Mouse (Mus musculus): ENCODE results near the gene Gm16181. TPM values are rescaled to one million over a fixed set of nuclear protein-coding genes. Genes with fewer than 3 reads are reported as not detected.
A peak's percentile ranks its signal among the peaks of the same experiment; 100 is the strongest.

Gene Gm16181
- polyA plus RNA-seq, 1 experiment = not detected

GRCm38 (mm10) chr17:35251162-35251719, 30.6 kb downstream of the Gm16181 start:
- Histone ChIP-seq H3K36me3 (ENCODE audit: control insufficient read depth, insufficient read depth, low read length, poor library complexity, severe bottlenecking) (peaks cover 66% of the 10 kb centered on the region), H3K4me3 (ENCODE audit: low read depth, low read length) (no peak overlapping the region), H3K9ac (ENCODE audit: low read depth, poor library complexity, severe bottlenecking) (no peak overlapping the region), H3K27ac (ENCODE audit: insufficient read depth, low read length) (no peak overlapping the region), H3K4me1 (ENCODE audit: control insufficient read depth, insufficient read depth, low read length) (peaks cover 2% of the 10 kb centered on the region), H3K9me3 (replicated peaks; ENCODE audit: control insufficient read depth, insufficient read depth, low read length, poor library complexity, severe bottlenecking) (no peaks in the 10 kb centered on the region), H3K27me3 (ENCODE audit: control insufficient read depth, insufficient read depth, low read length, poor library complexity, severe bottlenecking) (no peaks in the 10 kb centered on the region)
- no peak for TF ChIP-seq CTCF (IDR thresholded peaks at IDR 0.05; ENCODE audit: low read depth, low read length)
- TF ChIP-seq POLR2A (IDR thresholded peaks at IDR 0.05; ENCODE audit: insufficient read depth, low read length) = no peak
- no peak for TF ChIP-seq EP300 (IDR thresholded peaks at IDR 0.05; ENCODE audit: insufficient read depth, low read depth, low read length)

DNA sequence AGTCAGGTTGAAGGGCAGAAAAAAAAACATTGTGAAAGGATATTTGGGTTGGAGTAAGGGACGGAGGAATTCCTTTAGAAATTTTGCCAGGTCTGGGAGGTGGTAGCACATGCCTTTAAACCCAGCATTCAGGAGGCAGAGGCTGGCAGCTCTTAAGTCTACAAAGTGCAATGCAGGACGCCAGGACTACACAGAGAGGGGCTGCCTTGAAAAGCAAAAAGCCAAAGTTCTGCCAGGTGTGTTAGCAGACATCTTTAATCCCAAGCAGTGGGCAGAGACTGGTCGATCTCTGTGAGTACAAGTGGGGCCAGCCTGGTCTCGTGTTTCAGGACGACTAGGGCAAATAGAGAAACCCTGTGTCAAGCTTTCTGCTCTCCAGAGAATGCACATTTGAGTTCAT, 31.3 kb downstream of the Gm16181 start:
- Histone ChIP-seq H3K4me3 (ENCODE audit: low read depth, low read length) (no peak overlapping the region), H3K9me3 (replicated peaks; ENCODE audit: control insufficient read depth, insufficient read depth, low read length, poor library complexity, severe bottlenecking) (no peaks in the 10 kb centered on the region), H3K9ac (ENCODE audit: low read depth, poor library complexity, severe bottlenecking) (no peak overlapping the region), H3K27me3 (ENCODE audit: control insufficient read depth, insufficient read depth, low read length, poor library complexity, severe bottlenecking) (no peaks in the 10 kb centered on the region), H3K27ac (ENCODE audit: insufficient read depth, low read length) (no peak overlapping the region), H3K36me3 (ENCODE audit: control insufficient read depth, insufficient read depth, low read length, poor library complexity, severe bottlenecking) (peaks cover 59% of the 10 kb centered on the region), H3K4me1 (ENCODE audit: control insufficient read depth, insufficient read depth, low read length) (peaks cover 2% of the 10 kb centered on the region)
- TF ChIP-seq POLR2A (IDR thresholded peaks at IDR 0.05; ENCODE audit: insufficient read depth, low read length) = no peak
- TF ChIP-seq CTCF (IDR thresholded peaks at IDR 0.05; ENCODE audit: low read depth, low read length) = no peak
- TF ChIP-seq EP300 (IDR thresholded peaks at IDR 0.05; ENCODE audit: insufficient read depth, low read depth, low read length) = no peak

DNA sequence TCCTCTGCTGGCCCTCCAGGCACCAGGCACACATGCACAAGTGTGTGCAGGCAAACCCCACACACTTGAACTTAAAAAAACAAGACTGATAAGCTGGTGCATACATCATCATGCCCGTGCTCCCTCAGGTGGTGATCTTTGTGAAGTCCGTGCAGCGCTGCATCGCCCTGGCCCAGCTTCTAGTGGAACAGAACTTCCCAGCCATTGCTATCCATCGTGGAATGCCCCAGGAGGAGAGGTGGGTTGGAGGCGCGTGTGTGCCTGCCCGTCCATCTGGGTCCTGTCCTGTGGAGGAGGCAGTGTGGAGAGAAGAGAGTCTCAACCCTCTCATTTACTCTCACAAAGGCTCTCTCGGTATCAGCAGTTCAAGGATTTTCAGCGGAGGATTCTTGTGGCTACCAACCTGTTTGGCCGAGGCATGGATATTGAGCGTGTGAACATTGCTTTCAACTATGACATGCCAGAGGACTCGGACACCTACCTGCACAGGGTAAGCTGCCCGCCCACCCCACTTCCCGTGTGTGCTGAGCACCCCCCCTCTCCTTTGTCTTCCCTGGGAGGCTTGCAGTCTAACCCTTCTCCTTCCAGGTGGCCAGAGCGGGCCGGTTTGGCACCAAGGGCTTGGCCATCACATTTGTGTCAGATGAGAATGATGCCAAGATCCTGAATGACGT, 32.1 kb downstream of the Gm16181 start:
- Histone ChIP-seq H3K9ac (ENCODE audit: low read depth, poor library complexity, severe bottlenecking) (no peak overlapping the region), H3K27me3 (ENCODE audit: control insufficient read depth, insufficient read depth, low read length, poor library complexity, severe bottlenecking) (no peaks in the 10 kb centered on the region), H3K36me3 (ENCODE audit: control insufficient read depth, insufficient read depth, low read length, poor library complexity, severe bottlenecking) (peaks cover 51% of the 10 kb centered on the region), H3K27ac (ENCODE audit: insufficient read depth, low read length) (no peak overlapping the region), H3K9me3 (replicated peaks; ENCODE audit: control insufficient read depth, insufficient read depth, low read length, poor library complexity, severe bottlenecking) (no peaks in the 10 kb centered on the region), H3K4me3 (ENCODE audit: low read depth, low read length) (no peak overlapping the region), H3K4me1 (ENCODE audit: control insufficient read depth, insufficient read depth, low read length) (no peaks in the 10 kb centered on the region)
- TF ChIP-seq POLR2A (IDR thresholded peaks at IDR 0.05; ENCODE audit: insufficient read depth, low read length) = no peak
- TF ChIP-seq CTCF (IDR thresholded peaks at IDR 0.05; ENCODE audit: low read depth, low read length) = no peak
- no peak for TF ChIP-seq EP300 (IDR thresholded peaks at IDR 0.05; ENCODE audit: insufficient read depth, low read depth, low read length)

- TF ChIP-seq CTCF (IDR thresholded peaks at IDR 0.05; ENCODE audit: low read depth, low read length) (no peak), POLR2A (IDR thresholded peaks at IDR 0.05; ENCODE audit: insufficient read depth, low read length) (no peak)
- no peak overlapping the region for H3K4me3 ChIP-seq (ENCODE audit: low read depth, low read length)
Measured at GRCm38 (mm10) chr17:35253293-35254093, 32.9 kb downstream of the Gm16181 start.

DNA sequence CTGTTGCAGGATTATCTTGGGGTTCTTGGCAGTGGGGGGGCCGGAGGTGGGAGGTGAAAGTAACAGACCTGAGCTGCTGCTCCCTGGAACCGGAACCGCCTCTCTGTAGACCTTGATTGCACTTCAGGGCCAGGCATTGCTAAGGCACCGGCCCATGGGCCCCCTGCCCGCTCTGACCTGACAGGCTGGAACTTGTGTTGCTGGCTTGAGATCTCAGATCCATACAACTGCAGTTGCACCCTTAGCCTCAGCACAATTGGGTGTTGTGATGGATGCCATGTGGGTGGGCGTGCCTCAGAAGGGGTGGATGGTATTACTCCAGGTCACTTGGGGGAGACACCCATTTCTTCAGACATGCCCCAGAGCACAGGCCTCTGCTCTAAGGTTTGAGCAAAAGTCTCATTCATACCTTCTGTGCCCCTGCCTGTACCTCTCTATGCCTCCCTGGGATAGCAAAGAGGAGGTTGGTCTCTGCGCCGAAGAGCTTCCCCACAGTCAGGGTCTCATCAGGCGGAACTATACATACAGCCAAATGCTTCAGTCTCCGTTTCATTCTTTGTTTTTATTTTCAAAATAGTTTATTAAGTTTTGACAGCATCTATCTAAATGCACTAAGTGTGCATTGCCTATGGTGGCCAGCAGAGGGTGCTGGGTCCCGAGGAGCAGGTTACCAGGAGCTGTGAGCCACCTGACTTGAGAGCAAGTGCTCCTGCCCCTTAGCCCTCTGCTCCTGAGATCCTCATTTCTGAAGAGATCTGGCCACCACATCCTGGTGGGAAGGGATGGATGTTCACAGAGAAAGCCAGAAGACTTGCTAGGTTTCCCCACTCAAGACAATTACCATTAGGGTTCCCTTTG, 33.8 kb downstream of the Gm16181 start:
- Histone ChIP-seq H3K36me3 (ENCODE audit: control insufficient read depth, insufficient read depth, low read length, poor library complexity, severe bottlenecking) (peaks cover 34% of the 10 kb centered on the region), H3K27me3 (ENCODE audit: control insufficient read depth, insufficient read depth, low read length, poor library complexity, severe bottlenecking) (no peaks in the 10 kb centered on the region), H3K4me3 (ENCODE audit: low read depth, low read length) (no peak overlapping the region), H3K4me1 (ENCODE audit: control insufficient read depth, insufficient read depth, low read length) (no peaks in the 10 kb centered on the region), H3K9ac (ENCODE audit: low read depth, poor library complexity, severe bottlenecking) (no peak overlapping the region), H3K9me3 (replicated peaks; ENCODE audit: control insufficient read depth, insufficient read depth, low read length, poor library complexity, severe bottlenecking) (no peaks in the 10 kb centered on the region), H3K27ac (ENCODE audit: insufficient read depth, low read length) (peak overlapping the region; percentile 10; the same call in 1 of the 2 replicates)
- TF ChIP-seq POLR2A (IDR thresholded peaks at IDR 0.05; ENCODE audit: insufficient read depth, low read length) (no peak), CTCF (IDR thresholded peaks at IDR 0.05; ENCODE audit: low read depth, low read length) (peak; percentile 92)

More at GRCm38 (mm10) chr17:35253293-35254093, 32.9 kb downstream of the Gm16181 start:
- Histone ChIP-seq H3K4me1 (ENCODE audit: control insufficient read depth, insufficient read depth, low read length) (no peaks in the 10 kb centered on the region), H3K36me3 (ENCODE audit: control insufficient read depth, insufficient read depth, low read length, poor library complexity, severe bottlenecking) (peaks cover 44% of the 10 kb centered on the region), H3K27me3 (ENCODE audit: control insufficient read depth, insufficient read depth, low read length, poor library complexity, severe bottlenecking) (no peaks in the 10 kb centered on the region), H3K9ac (ENCODE audit: low read depth, poor library complexity, severe bottlenecking) (no peak overlapping the region), H3K27ac (ENCODE audit: insufficient read depth, low read length) (no peak overlapping the region), H3K9me3 (replicated peaks; ENCODE audit: control insufficient read depth, insufficient read depth, low read length, poor library complexity, severe bottlenecking) (no peaks in the 10 kb centered on the region)

Measured in ES-Bruce4 (cell line).